Mouse (Mus musculus) 416B (cell line): ENCODE results near the gene Ccdc62.
A peak's percentile ranks its signal among the peaks of the same experiment; 100 is the strongest.

Experiments
- DNase-seq: peaks from one replicate; pipeline ENCODE4 v3.0.0; 2011; ENCODE audit warnings: low read depth

Ccdc62 gene

DNA sequence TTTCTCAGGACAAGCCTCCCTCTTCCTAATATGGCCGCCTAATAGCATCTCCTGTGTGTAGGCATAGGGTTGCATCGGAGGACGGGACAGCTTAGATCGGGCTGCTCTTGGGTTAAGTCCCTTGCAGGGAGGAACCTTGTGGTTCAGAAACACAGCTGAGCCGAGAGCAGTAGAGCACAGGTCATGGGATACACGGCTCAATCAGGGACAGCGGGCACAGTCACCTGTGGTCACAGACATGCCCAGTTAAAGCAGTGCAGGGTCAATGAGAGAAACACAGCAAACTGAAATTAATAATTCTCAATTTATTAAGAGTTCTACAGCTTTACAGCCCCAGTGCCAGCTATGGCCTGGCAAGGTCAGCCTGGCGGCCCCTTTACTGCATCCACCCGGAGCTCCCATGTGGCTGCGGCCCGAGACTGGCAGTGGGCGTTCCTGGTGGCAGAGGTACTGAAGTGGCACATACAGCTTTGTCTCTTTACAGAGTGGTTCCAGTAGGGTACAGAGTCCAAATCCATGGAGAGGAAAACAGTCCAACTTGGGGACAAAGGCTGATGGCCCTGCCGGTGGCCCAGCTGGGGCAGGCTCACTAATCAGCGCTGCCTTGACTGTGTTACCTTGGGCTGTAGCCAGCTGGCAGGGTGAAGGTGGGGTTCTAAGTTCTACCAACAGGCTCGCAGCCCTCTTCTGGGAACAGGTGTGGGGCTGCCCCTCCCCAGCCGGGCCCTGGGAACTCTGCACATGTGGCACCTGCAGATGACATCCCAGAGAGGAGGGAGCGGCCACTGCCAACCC lies 74.1 kb downstream of the Ccdc62 start:
- no peak for DNase-seq

DNA sequence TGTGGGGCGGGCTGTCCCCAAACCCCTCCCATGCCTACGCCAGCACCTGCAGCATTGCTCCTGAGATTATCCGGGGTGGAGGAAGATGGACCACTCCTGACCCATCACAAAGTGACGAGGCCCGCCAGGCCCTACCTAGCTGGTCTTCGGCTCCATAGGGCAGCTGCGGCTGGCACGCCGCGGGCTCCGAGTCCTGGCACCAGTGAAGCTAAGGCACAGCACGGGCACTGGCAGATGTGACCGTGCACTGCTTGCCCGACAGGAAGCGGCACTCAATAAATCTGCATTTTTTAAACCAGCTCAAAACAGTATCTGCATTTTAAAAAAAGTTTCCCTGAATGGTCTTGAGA lies 74.6 kb downstream of the Ccdc62 start:
- no peak for DNase-seq

GRCm38 (mm10) chr5:124005591-124005990 lies 75.1 kb downstream of the Ccdc62 start:
- no peak for DNase-seq

DNA sequence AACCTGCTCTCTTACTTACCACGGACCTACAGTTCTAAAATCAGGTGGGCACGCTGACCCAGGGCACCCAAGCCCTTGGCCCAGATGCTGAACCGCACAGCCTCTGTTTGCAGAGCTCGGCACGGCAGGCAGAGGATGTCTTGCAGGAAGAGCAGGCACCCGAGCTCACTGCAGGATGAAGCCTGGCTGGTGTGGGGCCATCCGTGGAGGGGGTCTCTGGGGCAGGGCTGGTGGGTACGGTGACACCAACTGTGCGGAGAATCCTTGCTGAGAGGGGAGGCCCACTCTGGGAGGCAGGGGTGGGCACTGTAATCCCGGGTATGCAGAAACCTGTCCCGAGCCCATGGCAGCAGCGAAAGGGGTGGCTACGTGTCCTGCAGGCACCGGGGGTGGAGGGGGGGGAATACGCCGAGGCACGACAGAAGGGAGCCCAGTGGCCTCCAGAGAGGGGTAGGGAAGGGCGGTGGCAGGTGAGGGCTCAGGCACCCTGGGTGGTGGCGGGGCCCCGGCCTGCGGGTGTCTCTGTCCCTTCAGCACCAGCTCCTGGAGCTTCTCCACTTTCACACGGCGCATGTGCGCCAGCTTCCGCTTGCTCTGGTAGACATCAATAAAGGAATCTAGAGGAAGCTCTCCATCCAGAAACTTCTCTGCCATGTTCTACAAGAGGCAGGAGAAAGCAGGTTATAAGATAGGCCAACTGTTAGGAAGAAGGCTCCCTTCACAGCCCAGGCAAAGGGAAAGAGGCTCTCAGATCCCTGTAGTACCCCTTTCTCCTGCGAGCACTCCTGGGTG lies 75.8 kb downstream of the Ccdc62 start:
- no peak for DNase-seq

GRCm38 (mm10) chr5:124006891-124007491 lies 76.5 kb downstream of the Ccdc62 start:
- peak; percentile 97 for DNase-seq

- no peak for DNase-seq
Measured at GRCm38 (mm10) chr5:124010077-124010476, 79.6 kb downstream of the Ccdc62 start.

- DNase-seq, result no peak
Measured at GRCm38 (mm10) chr5:124010910-124011655, 80.6 kb downstream of the Ccdc62 start.

- DNase-seq, result peak; percentile 21
Measured at GRCm38 (mm10) chr5:124011927-124012326, 81.4 kb downstream of the Ccdc62 start.

GRCm38 (mm10) chr5:124012885-124013284 lies 82.4 kb downstream of the Ccdc62 start:
- peak; percentile 81 for DNase-seq

DNA sequence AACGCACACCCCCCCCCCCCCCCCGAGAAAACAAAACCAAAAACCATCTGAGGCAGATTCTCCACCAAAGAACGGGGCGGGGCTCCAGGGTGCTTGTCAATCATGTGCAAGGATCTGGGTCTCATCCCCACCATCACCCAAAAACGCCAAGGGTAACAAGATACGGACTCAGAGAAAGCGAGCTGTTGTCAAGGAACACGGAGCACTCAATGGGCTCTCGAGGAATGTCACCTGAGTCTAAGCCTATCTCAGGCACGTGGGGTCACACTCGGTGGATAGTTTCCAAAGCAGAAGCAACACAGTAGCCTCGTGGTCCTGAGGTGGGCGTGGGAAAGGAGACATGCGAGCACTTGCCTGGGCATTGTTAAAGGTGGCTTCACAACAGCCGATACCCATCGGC lies 83.3 kb downstream of the Ccdc62 start:
- DNase-seq, result no peak

DNA sequence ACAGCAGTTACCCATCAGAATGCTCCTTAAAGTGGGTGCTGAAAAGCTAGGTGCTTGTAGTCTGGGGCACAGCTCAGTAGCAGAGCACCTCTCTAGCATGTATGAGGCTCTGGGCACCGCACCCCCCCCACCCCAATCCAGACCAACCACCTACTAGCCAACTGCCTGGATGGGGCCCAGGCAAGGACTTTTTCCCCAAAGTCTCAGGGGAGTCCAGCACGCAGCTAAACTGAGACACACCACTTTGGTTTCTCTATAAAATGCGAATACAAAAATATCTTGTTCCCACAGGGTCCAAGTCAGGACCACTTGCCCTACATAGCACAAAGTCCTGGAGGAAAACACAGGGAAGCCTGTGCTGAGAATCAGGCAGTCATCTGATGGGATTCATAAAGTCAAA lies 83.7 kb downstream of the Ccdc62 start:
- no peak for DNase-seq

DNA sequence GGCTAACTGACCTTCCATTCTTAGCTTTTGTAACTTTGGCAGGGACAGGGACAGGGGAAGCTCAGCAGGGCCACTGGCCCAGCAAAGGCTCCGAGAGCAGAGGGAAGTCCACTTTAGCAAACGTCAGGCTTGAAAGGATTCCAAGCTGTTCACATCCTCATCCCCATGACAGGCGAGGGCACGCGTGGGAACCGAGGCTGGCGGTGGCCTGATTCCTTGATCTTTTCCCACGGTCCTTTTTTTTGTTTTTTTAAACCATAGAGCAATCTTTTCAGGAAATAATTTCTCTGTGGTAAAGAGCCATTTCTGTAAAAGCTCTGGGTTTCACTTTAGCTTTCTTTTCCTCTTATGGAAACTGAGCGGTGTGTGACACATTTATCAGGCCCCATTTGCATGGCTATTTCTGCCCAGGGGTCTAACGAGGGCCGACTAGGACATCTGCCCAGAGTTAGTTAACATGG lies 84.3 kb downstream of the Ccdc62 start:
- peak; percentile 34 for DNase-seq

- DNase-seq, result no peak
Measured at GRCm38 (mm10) chr5:124015727-124016126, 85.2 kb downstream of the Ccdc62 start.

DNA sequence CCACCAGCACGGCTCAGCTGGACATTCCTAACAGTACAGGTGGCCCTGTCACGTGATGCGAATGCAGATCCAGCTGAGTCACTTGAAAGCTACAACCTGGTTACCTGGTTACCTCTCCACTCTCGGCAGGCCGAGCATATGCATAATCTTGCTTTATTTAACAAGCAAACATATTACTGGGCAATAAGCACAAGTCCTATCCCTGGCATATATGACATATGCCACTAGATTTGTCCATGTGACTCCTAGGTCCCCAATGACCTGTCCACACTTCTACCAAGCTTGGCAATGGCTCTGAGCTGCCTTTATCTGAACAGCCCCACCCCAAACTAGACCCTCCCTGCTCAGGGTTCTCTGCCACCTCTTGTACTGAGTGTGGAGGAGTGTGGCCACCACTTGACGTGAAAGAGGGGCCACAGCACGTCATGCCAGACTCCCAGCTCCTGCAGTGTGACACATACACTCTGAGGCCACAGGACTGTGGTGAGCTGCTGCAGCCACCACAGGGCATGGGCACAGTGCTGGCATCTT lies 85.9 kb downstream of the Ccdc62 start:
- peak; percentile 53 for DNase-seq

DNA sequence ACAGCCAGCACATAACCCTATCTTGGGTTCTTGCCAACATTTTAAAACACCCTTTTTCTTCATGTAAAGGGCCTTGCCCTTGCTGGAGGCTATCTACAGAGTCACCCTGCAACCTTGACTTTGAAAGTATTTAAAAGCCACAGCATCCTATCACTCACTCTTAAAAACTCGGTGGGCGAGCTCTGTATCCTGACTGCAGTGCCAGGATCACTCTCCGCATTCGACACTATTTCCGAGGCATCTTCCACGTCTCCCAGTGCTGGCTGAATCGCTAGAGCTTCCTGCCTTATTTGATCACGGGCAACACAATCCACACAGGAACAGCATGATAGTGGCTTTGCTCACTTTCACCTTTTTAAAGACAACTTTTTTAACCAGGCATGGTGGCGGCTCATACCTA lies 87.5 kb downstream of the Ccdc62 start:
- DNase-seq, result peak; percentile 36

- peak; percentile 53 for DNase-seq
Measured at GRCm38 (mm10) chr5:124018651-124019050, 88.2 kb downstream of the Ccdc62 start.
